24 mouse cellular contexts compared by ENCODE assay signal in genomic region chr7:3345301-3345700, GRCm38 (mm10). TPM values are rescaled to one million over a fixed set of nuclear protein-coding genes. Genes with fewer than 3 reads are reported as not detected.
DNase-seq lines count a peak whose midpoint lies in the region; ATAC-seq and TF ChIP-seq lines count a peak whose summit lies in the region.
"Had no signal": no experiment of that assay in that cellular context is flagged by ENCODE, and none has a peak within 500 bp of the region (broad histone marks: within the 10 kb centered on the region; RNA-seq: fewer than 3 reads in every experiment).

No protein-coding gene starts in this region.

- peaks cover 2% of the 10 kb centered on the region; the same call in 1 of the 2 replicates for H3K4me1 ChIP-seq in midbrain, embryonic 11.5 days (ENCODE audit: control insufficient read depth, insufficient read depth, low read length)
- H3K4me1 ChIP-seq in midbrain, embryonic 13.5 days (replicated peaks) = peaks cover 7% of the 10 kb centered on the region
- peaks cover 7% of the 10 kb centered on the region for H3K4me1 ChIP-seq in ES-Bruce4 (ENCODE audit: control insufficient read depth, insufficient read depth, low read length)

- no peak for TF ChIP-seq POLR2A in ES-Bruce4 (IDR thresholded peaks at IDR 0.05; ENCODE audit: insufficient read depth, low read length)

- intact Hi-C loops in heart, postnatal 14 days (cut with DNase I) = no loop called here

- no peak for ATAC-seq in midbrain, embryonic 11.5 days (ENCODE audit: low FRiP score)
- ATAC-seq in midbrain, embryonic 13.5 days = no peak
- ATAC-seq: activated CD4-positive, CD25-positive, alpha-beta regulatory T cell, adult 4 months; CD4-positive, CD25-positive, alpha-beta regulatory T cell, adult 4 months; Patski had no signal

- H3K27me3 ChIP-seq in midbrain, embryonic 11.5 days (ENCODE audit: control insufficient read depth, insufficient read depth, low read length) = peaks cover 5% of the 10 kb centered on the region
- H3K27me3 ChIP-seq in midbrain, embryonic 13.5 days = 0 out of 2 replicates have a peak, but pooled peaks cover 3% of the 10 kb centered on the region
- no peaks in the 10 kb centered on the region for H3K27me3 ChIP-seq in ES-Bruce4 (ENCODE audit: control insufficient read depth, insufficient read depth, low read length, poor library complexity, severe bottlenecking)
- H3K27me3 ChIP-seq: CH12.LX, Patski had no signal

- H3K4me3 ChIP-seq in midbrain, embryonic 11.5 days (ENCODE audit: low read depth, low read length) = no peak overlapping the region
- H3K4me3 ChIP-seq in midbrain, embryonic 13.5 days (replicated peaks) = no peak overlapping the region
- H3K4me3 ChIP-seq in ES-Bruce4 (ENCODE audit: low read depth, low read length) = no peak overlapping the region

- no peak for TF ChIP-seq EP300 in ES-Bruce4 (IDR thresholded peaks at IDR 0.05; ENCODE audit: insufficient read depth, low read depth, low read length)

- peaks cover 14% of the 10 kb centered on the region; the same call in 1 of the 2 replicates for H3K36me3 ChIP-seq in midbrain, embryonic 11.5 days (ENCODE audit: control insufficient read depth, insufficient read depth, low read length)
- peaks cover 92% of the 10 kb centered on the region for H3K36me3 ChIP-seq in midbrain, embryonic 13.5 days
- H3K36me3 ChIP-seq in ES-Bruce4 (ENCODE audit: control insufficient read depth, insufficient read depth, low read length, poor library complexity, severe bottlenecking) = peaks cover 15% of the 10 kb centered on the region
- H3K36me3 ChIP-seq: G1E had no signal

- WGBS in midbrain, embryonic 11.5 days = 89% methylated on average over 3 of the region's 3 CpGs
- 94% methylated on average over 3 of the region's 3 CpGs for WGBS in midbrain, embryonic 13.5 days

- no peak overlapping the region for H3K9ac ChIP-seq in midbrain, embryonic 11.5 days (ENCODE audit: low read length)
- no peak overlapping the region for H3K9ac ChIP-seq in midbrain, embryonic 13.5 days (replicated peaks)
- no peak overlapping the region for H3K9ac ChIP-seq in ES-Bruce4 (ENCODE audit: low read depth, poor library complexity, severe bottlenecking)

- no peak overlapping the region for H3K4me2 ChIP-seq in midbrain, embryonic 11.5 days
- no peak overlapping the region for H3K4me2 ChIP-seq in midbrain, embryonic 13.5 days (replicated peaks)

- no peak for TF ChIP-seq CTCF in ES-Bruce4 (IDR thresholded peaks at IDR 0.05; ENCODE audit: low read depth, low read length)

- DNase-seq in midbrain, embryonic 11.5 days (ENCODE audit: low spot score, missing footprints) = peak; percentile 69
- peak; percentile 51 for DNase-seq in R1 (ENCODE audit: low read depth, low spot score)
- no peak for DNase-seq in heart, postnatal 14 days
- no peak for DNase-seq in lung, postnatal 14 days
- DNase-seq: adrenal gland, adult 2 months; adrenal gland, adult 8-10 months; adrenal gland, postnatal 10 days; adrenal gland, postnatal 14 days; adrenal gland, postnatal 25 days; adrenal gland, postnatal 36 days; B cell, adult 2 months; cerebellum, adult 11 months; cerebellum, adult 11-12 months; cerebellum, adult 18-20 months; cerebellum, adult 2 months; cerebellum, adult 8-10 months had no signal

- no peaks in the 10 kb centered on the region for H3K9me3 ChIP-seq in midbrain, embryonic 11.5 days (ENCODE audit: control insufficient read depth, low read length)
- H3K9me3 ChIP-seq in midbrain, embryonic 13.5 days = no peaks in the 10 kb centered on the region
- H3K9me3 ChIP-seq in ES-Bruce4 (replicated peaks; ENCODE audit: control insufficient read depth, insufficient read depth, low read length, poor library complexity, severe bottlenecking) = no peaks in the 10 kb centered on the region
- H3K9me3 ChIP-seq: G1E had no signal

- no peak overlapping the region for H3K27ac ChIP-seq in midbrain, embryonic 11.5 days (ENCODE audit: low read depth, low read length)
- no peak overlapping the region for H3K27ac ChIP-seq in midbrain, embryonic 13.5 days
- peak overlapping the region; percentile 56; the same call in 1 of the 2 replicates for H3K27ac ChIP-seq in ES-Bruce4 (ENCODE audit: insufficient read depth, low read length)

RNA-seq across cellular contexts. Expression of gene Cacng7, which starts 12.5 kb away (rescaled TPM):
- polyA plus RNA-seq in midbrain, embryonic 11.5 days (2014; fragmentation: Nextera tagmentation; extraction: Ambion mirVana) = 4.2 and 4.4 TPM in 2 replicates
- polyA plus RNA-seq in midbrain, embryonic 13.5 days (2015; fragmentation: Nextera tagmentation; extraction: Ambion mirVana) = 4.3 and 5.2 TPM in 2 replicates
- polyA plus RNA-seq in ES-Bruce4 (2011; ENCODE audit: insufficient read depth, insufficient read length, low read depth, missing spikeins) = 57.6 and 60.5 TPM in 2 replicates
- 1 to 10 TPM; 5.3 to 5.6 TPM for total RNA-seq in heart, postnatal 14 days (2021)
- polyA plus RNA-seq: activated CD4-positive, CD25-positive, alpha-beta regulatory T cell, adult 4 months; CD4-positive, CD25-positive, alpha-beta regulatory T cell, adult 4 months; G1E had no signal

RNA-seq across cellular contexts. Expression of gene Cacng8, which starts 45.2 kb away (rescaled TPM):
- polyA plus RNA-seq in midbrain, embryonic 11.5 days (2014; fragmentation: Nextera tagmentation; extraction: Ambion mirVana) = 4.0 and 4.7 TPM in 2 replicates
- polyA plus RNA-seq in midbrain, embryonic 13.5 days (2015; fragmentation: Nextera tagmentation; extraction: Ambion mirVana) = 12.9 and 13.9 TPM in 2 replicates
- 5.2 and 7.6 TPM in 2 replicates for polyA plus RNA-seq in ES-Bruce4 (2011; ENCODE audit: insufficient read depth, insufficient read length, low read depth, missing spikeins)
- not detected for total RNA-seq in heart, postnatal 14 days (2021)
- total RNA-seq: G1E had no signal
- polyA plus RNA-seq: activated CD4-positive, CD25-positive, alpha-beta regulatory T cell, adult 4 months; CD4-positive, CD25-positive, alpha-beta regulatory T cell, adult 4 months; G1E had no signal

RNA-seq across cellular contexts. Expression of gene Prkcg, which starts 56.3 kb away (rescaled TPM):
- polyA plus RNA-seq in midbrain, embryonic 11.5 days (2014; fragmentation: Nextera tagmentation; extraction: Ambion mirVana) = 0.31 and 0.77 TPM in 2 replicates
- polyA plus RNA-seq in midbrain, embryonic 13.5 days (2015; fragmentation: Nextera tagmentation; extraction: Ambion mirVana) = 0.66 and 1.7 TPM in 2 replicates
- 3.0 and 3.4 TPM in 2 replicates for polyA plus RNA-seq in ES-Bruce4 (2011; ENCODE audit: insufficient read depth, insufficient read length, low read depth, missing spikeins)
- 1 to 10 TPM; 3.2 to 3.5 TPM for total RNA-seq in heart, postnatal 14 days (2021)
- total RNA-seq: MEL had no signal
- polyA plus RNA-seq: activated CD4-positive, CD25-positive, alpha-beta regulatory T cell, adult 4 months; CD4-positive, CD25-positive, alpha-beta regulatory T cell, adult 4 months; G1E had no signal

RNA-seq across cellular contexts. Expression of gene Myadm, which starts 56.4 kb away (rescaled TPM):
- polyA plus RNA-seq in midbrain, embryonic 11.5 days (2014; fragmentation: Nextera tagmentation; extraction: Ambion mirVana) = 38.1 and 41.2 TPM in 2 replicates
- 21.8 and 23.8 TPM in 2 replicates for polyA plus RNA-seq in midbrain, embryonic 13.5 days (2015; fragmentation: Nextera tagmentation; extraction: Ambion mirVana)
- polyA plus RNA-seq in ES-Bruce4 (2011; ENCODE audit: insufficient read depth, insufficient read length, low read depth, missing spikeins) = 214 and 225 TPM in 2 replicates
- total RNA-seq in heart, postnatal 14 days (2021) = 100 to 1,000 TPM; 196 to 216 TPM
- polyA plus RNA-seq: G1E had no signal

Comparison
In these comparisons a context has a peak if more than half of its experiments do, and no peak if none do; other contexts are left out.
1. DNase-seq: peak in midbrain, embryonic 11.5 days (single experiment) and R1 (single experiment); none in heart, postnatal 14 days (0 of 2) and lung, postnatal 14 days (single experiment).